Mouse (Mus musculus) heart, embryonic 13.5 days (tissue): Measurements from ENCODE around the gene Nynrin. TPM values are rescaled to one million over a fixed set of nuclear protein-coding genes. Genes with fewer than 3 reads are reported as not detected.

ENCODE experiments used
- ATAC-seq: fragments of 200-750 bp; cut with Nextera tagmentation; 2 replicates; pipeline ENCODE4 v1.8.0; 2017; ENCODE audit warnings: moderate TSS enrichment; ENCODE audit not compliant: insufficient number of reproducible peaks, low FRiP score, low TSS enrichment; ENCODE audit errors: extremely low read depth
- H3K27ac ChIP-seq: fragments of 300-500 bp; sonication (generic); replicated peaks from 2 replicates; pipeline ENCODE4 v1.5.1; 2015; ENCODE audit warnings: moderate library complexity, mild to moderate bottlenecking, inconsistent platforms
- H3K27me3 ChIP-seq: fragments of 300-500 bp; sonication (generic); replicated peaks from 2 replicates; pipeline ENCODE4 v1.6.1; 2015; ENCODE audit warnings: mild to moderate bottlenecking, inconsistent platforms
- H3K36me3 ChIP-seq: fragments of 300-500 bp; sonication (generic); 2 replicates; pipeline ENCODE4 v1.6.1; 2015; ENCODE audit warnings: mild to moderate bottlenecking, inconsistent platforms
- H3K4me1 ChIP-seq: fragments of 300-500 bp; sonication (generic); 2 replicates; pipeline ENCODE4 v1.6.1; 2015; ENCODE audit warnings: inconsistent platforms
- H3K4me2 ChIP-seq: fragments of 300-500 bp; sonication (generic); 2 replicates; pipeline ENCODE4 v1.6.1; 2015; ENCODE audit warnings: inconsistent platforms, mild to moderate bottlenecking, moderate library complexity
- H3K4me3 ChIP-seq: fragments of 300-500 bp; sonication (generic); 2 replicates; pipeline ENCODE4 v1.5.1; 2015; ENCODE audit warnings: moderate library complexity, mild to moderate bottlenecking, inconsistent platforms
- H3K9ac ChIP-seq: fragments of 300-500 bp; sonication (generic); 2 replicates; pipeline ENCODE4 v1.6.1; 2015; ENCODE audit warnings: inconsistent platforms, mild to moderate bottlenecking, moderate library complexity
- H3K9me3 ChIP-seq: fragments of 300-500 bp; sonication (generic); 2 replicates; pipeline ENCODE4 v1.6.1; 2016; ENCODE audit warnings: inconsistent platforms
- WGBS: fragments of 180-500 bp; shearing (Covaris S2); methylation state at CpG from one replicate; pipeline ENCODE4 v1.1.7; 2015; ENCODE audit warnings: mixed read lengths; 5-methylcytosine and 5-hydroxymethylcytosine counted together
- polyA plus RNA-seq: library from polyadenylated mRNA; unstranded; fragments of >200 nt; fragmentation: Nextera tagmentation; extraction: Ambion mirVana; gene quantifications from 2 replicates; pipeline ENCODE4 v1.2.1, GENCODE M21; 2015

The Nynrin gene
- polyA plus RNA-seq, 1 experiment from 2014 or later = 18.2 TPM

DNA sequence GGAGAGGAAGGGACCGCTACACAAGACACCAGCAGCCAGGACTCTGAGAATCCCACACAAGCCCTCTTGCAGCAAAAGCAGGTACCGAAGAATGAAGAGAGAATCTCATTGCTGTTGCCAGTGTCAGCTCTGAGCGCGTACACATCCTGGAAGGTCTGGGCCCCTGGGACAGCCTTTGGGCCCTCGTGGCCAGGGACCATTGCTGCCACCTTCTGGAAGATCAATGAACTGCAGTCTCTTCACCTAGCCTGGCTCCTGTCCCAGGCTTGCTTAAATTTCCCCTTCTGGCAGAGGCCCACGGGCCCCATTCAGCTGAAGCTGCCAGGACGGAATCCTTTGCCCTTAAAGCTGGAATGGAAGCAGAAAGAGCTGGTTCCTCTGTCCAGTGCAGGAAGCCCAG, 10.0 kb downstream of the Nynrin start:
- Histone ChIP-seq H3K27me3 (no peaks in the 10 kb centered on the region), H3K9me3 (no peaks in the 10 kb centered on the region), H3K4me2 (no peak overlapping the region), H3K9ac (peak overlapping the region; percentile 33; the same call in 1 of the 2 replicates), H3K36me3 (peaks cover 65% of the 10 kb centered on the region), H3K4me1 (peaks cover 55% of the 10 kb centered on the region), H3K4me3 (no peak overlapping the region), H3K27ac (no peak overlapping the region)
- peak; percentile 55; the same call in 1 of the 2 replicates for ATAC-seq
- 23% methylated on average over 7 of the region's 7 CpGs for WGBS

DNA sequence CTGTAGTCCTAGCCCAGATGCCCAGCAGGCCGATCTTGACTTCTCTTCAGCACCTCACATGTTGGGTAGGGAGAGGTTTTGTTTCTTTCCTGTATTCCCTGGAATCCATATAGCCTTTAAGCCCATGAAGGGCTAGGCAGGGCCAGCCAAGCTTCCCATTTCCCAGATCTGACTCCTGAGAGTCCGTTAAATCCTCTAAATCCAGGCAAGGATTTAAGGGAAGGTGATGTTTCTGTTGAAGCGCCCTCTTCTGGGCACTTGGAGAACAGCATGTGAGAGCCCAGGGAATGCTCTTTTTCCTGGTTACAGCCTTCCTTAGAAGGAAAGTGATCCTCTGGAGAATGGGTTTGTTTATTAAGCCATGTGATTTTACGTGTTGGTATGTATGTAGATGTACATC, 13.2 kb downstream of the Nynrin start:
- WGBS = 43% methylated on average over 4 of the region's 4 CpGs
- Histone ChIP-seq H3K4me1 (peaks cover 23% of the 10 kb centered on the region), H3K4me3 (no peak overlapping the region), H3K9me3 (no peaks in the 10 kb centered on the region), H3K9ac (no peak overlapping the region), H3K27me3 (no peaks in the 10 kb centered on the region), H3K36me3 (peaks cover 90% of the 10 kb centered on the region), H3K27ac (no peak overlapping the region), H3K4me2 (no peak overlapping the region)
- no peak for ATAC-seq

- no peak for ATAC-seq
- Histone ChIP-seq H3K27me3 (no peaks in the 10 kb centered on the region), H3K27ac (no peak overlapping the region), H3K4me3 (no peak overlapping the region), H3K9me3 (no peaks in the 10 kb centered on the region), H3K36me3 (peaks cover 98% of the 10 kb centered on the region), H3K4me2 (no peak overlapping the region), H3K9ac (no peak overlapping the region), H3K4me1 (peaks cover 17% of the 10 kb centered on the region)
- WGBS = 73% methylated on average over 14 of the region's 14 CpGs
Measured at GRCm38 (mm10) chr14:55868230-55869026, 14.6 kb downstream of the Nynrin start.

DNA sequence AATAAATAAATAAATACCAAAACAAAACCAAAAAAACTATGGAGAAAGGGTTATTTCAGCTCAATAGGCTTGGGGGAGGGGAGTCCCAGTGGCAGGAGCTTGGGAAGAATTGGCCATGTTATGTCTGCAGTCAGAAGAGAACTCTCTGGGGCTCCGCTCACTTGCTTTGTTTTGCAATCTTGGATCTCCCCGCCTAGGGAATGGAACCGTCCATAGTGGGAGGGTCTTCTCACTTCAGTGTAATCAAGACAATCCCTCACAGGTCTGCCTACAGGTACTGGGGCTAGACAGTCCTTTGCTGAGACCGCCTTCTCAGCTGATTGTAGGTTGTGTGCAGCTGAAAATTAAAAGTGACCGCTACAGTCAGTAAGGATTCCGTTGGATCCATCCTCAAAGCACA, 15.7 kb downstream of the Nynrin start:
- peaks cover 18% of the 10 kb centered on the region for H3K4me1 ChIP-seq
- H3K27me3 ChIP-seq = no peaks in the 10 kb centered on the region
- no peak overlapping the region for H3K4me2 ChIP-seq
- peaks cover 87% of the 10 kb centered on the region for H3K36me3 ChIP-seq
- ATAC-seq = no peak
- no peak overlapping the region for H3K9ac ChIP-seq
- no peak overlapping the region for H3K4me3 ChIP-seq
- no peaks in the 10 kb centered on the region for H3K9me3 ChIP-seq
- 90% methylated on average over 6 of the region's 6 CpGs for WGBS
- H3K27ac ChIP-seq = no peak overlapping the region

DNA sequence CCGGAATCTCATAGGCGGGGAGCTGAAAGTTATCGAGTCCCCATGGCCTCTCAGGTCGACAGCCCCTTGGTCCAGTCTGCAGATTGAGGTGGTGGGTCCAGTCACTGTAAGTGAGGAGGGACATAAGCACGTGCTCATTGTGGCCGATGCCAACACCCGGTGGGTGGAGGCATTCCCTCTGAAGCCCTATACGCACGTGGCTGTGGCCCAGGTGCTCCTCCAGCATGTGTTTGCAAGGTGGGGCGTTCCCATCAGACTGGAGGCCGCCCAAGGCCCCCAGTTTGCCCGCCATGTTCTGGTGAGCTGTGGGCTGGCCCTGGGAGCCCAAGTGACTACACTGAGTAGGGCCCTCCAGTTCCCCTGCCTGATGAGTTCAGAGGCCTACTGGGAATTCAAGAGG, 18.2 kb downstream of the Nynrin start:
- Histone ChIP-seq H3K27me3 (no peaks in the 10 kb centered on the region), H3K27ac (no peak overlapping the region), H3K36me3 (peaks cover 62% of the 10 kb centered on the region), H3K9ac (no peak overlapping the region), H3K4me2 (no peak overlapping the region), H3K4me1 (peaks cover 18% of the 10 kb centered on the region), H3K9me3 (no peaks in the 10 kb centered on the region), H3K4me3 (no peak overlapping the region)
- WGBS = 88% methylated on average over 12 of the region's 12 CpGs
- no peak for ATAC-seq

DNA sequence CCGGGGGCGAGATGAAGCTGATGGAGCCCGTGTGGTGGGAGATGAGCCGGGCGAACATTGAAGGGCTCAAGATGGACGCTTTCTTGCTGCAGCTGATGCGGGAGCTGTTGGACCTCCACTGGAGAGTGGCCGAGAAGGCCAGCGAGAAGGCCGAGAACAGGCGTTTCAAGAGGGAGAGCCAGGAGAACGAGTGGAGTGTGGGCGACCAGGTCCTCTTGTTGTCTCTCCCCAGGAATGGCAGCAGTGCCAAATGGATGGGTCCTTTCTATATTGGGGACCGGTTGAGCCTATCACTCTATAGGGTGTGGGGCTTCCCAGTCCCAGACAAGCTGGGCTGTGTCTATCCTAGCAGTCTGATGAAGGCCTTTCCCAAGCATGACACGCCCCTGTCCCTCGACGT, 18.7 kb downstream of the Nynrin start:
- WGBS = 85% methylated on average over 17 of the region's 17 CpGs
- Histone ChIP-seq H3K4me3 (no peak overlapping the region), H3K4me2 (no peak overlapping the region), H3K27me3 (no peaks in the 10 kb centered on the region), H3K9me3 (no peaks in the 10 kb centered on the region), H3K36me3 (peaks cover 58% of the 10 kb centered on the region), H3K9ac (no peak overlapping the region), H3K27ac (no peak overlapping the region), H3K4me1 (peaks cover 22% of the 10 kb centered on the region)
- no peak for ATAC-seq

- 73% methylated on average over 8 of the region's 8 CpGs for WGBS
- H3K27ac ChIP-seq = 0 out of 2 replicates have a peak overlapping the region, but pooled peaks have one; percentile 16
- peak overlapping the region; percentile 53 for H3K4me2 ChIP-seq
- no peaks in the 10 kb centered on the region for H3K27me3 ChIP-seq
- peaks cover 50% of the 10 kb centered on the region for H3K36me3 ChIP-seq
- no peak for ATAC-seq
- no peak overlapping the region for H3K4me3 ChIP-seq
- peaks cover 30% of the 10 kb centered on the region for H3K4me1 ChIP-seq
- peak overlapping the region; percentile 54 for H3K9ac ChIP-seq
- no peaks in the 10 kb centered on the region for H3K9me3 ChIP-seq
Measured at GRCm38 (mm10) chr14:55873242-55873713, 19.5 kb downstream of the Nynrin start.

- 0 out of 2 replicates have a peak overlapping the region, but pooled peaks have one; percentile 16 for H3K27ac ChIP-seq
- peaks cover 35% of the 10 kb centered on the region for H3K4me1 ChIP-seq
Measured at GRCm38 (mm10) chr14:55873714-55874683, 20.2 kb downstream of the Nynrin start.

GRCm38 (mm10) chr14:55877469-55878315, 23.9 kb downstream of the Nynrin start:
- H3K36me3 ChIP-seq = peaks cover 6% of the 10 kb centered on the region
- 13% methylated on average over 14 of the region's 14 CpGs for WGBS
- H3K4me2 ChIP-seq = peak overlapping the region; percentile 38
- peaks cover 39% of the 10 kb centered on the region for H3K4me1 ChIP-seq
- no peak for ATAC-seq
- H3K27me3 ChIP-seq = no peaks in the 10 kb centered on the region
- no peak overlapping the region for H3K27ac ChIP-seq
- H3K9me3 ChIP-seq = no peaks in the 10 kb centered on the region
- H3K4me3 ChIP-seq = no peak overlapping the region
- H3K9ac ChIP-seq = no peak overlapping the region

More at GRCm38 (mm10) chr14:55873714-55874683, 20.2 kb downstream of the Nynrin start:
- Histone ChIP-seq H3K4me3 (peak overlapping the region; percentile 14; the same call in 1 of the 2 replicates), H3K9ac (peak overlapping the region; percentile 54), H3K4me2 (peak overlapping the region; percentile 53), H3K9me3 (no peaks in the 10 kb centered on the region), H3K27me3 (no peaks in the 10 kb centered on the region), H3K36me3 (peaks cover 43% of the 10 kb centered on the region)
- 12% methylated on average over 30 of the region's 30 CpGs for WGBS
- ATAC-seq = no peak; the same call in 1 of the 2 replicates

DNA sequence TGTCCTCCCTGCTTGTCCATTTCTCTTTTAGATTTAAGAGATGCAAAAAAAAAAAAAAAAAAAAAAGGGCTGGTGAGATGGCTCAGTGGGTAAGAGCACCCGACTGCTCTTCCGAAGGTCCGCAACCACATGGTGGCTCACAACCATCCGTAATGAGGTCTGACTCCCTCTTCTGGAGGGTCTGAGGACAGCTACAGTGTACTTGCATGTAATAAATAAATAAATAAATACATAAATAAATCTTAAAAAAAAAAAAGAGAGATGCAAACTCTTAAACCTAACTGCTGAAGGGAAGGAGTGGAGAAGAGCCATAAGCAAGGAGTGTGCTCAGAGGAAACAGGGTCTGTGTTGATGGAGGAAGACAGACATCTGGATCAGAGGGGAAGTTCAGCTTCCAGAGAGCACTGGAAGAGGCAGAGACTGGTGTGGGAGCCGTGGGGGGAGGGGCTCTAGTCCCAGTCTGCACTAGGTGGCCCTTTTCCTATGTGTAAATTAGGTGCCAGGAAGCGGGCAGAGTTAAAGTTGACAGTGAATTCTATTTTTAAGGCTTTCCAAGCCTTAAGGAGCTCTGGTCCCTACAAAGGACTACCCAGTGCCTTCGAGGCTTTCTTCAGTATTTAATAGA, 24.6 kb downstream of the Nynrin start:
- Histone ChIP-seq H3K27ac (no peak overlapping the region), H3K4me3 (no peak overlapping the region), H3K36me3 (no peaks in the 10 kb centered on the region), H3K9ac (no peak overlapping the region), H3K4me1 (peaks cover 32% of the 10 kb centered on the region), H3K27me3 (no peaks in the 10 kb centered on the region), H3K9me3 (no peaks in the 10 kb centered on the region), H3K4me2 (peak overlapping the region; percentile 38)
- ATAC-seq = no peak
- WGBS = 9% methylated on average over 7 of the region's 7 CpGs
